Mouse (Mus musculus) right cerebral cortex, postnatal 25 days (tissue): ENCODE results near the gene Luc7l2.

Source experiments
- DNase-seq: peaks from one replicate; pipeline ENCODE4 v3.0.0; 2022

The Luc7l2 gene

DNA sequence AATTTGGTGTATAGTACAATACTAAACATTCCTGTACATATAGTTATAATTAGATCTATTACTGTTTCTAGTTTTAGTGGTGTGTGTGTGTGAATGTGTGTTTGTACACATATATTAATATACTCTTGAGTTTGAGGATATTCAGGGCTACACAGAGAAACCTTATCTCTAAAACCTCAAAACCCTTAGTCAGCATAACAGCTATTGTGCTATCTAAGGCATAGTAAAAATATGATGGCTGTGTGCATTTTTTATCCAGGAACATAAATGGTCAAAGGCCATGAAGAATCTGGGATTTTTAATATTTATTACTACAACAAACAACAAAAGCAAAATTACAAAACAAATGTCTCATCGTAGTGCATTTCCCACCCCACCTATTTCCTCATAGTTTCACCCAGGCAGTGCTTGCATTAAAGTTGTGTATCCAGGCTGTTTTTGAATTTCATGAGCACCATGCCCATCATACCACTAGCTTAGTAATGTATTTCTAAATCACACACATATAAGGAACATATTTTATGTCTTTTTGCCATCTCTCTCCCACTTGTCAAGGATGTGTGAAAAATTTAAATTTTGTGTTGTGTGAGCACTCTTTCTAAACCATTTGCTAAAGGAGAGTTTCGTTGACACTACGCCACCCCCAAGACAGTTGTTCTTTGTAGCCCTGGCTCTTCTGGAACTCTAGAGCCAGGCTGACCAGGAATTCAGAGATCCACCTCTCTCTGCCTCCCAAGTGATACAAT, 29.2 kb downstream of the Luc7l2 start:
- DNase-seq: no peak

- no peak for DNase-seq
Measured at GRCm38 (mm10) chr6:38581711-38582110, 30.6 kb downstream of the Luc7l2 start.

DNA sequence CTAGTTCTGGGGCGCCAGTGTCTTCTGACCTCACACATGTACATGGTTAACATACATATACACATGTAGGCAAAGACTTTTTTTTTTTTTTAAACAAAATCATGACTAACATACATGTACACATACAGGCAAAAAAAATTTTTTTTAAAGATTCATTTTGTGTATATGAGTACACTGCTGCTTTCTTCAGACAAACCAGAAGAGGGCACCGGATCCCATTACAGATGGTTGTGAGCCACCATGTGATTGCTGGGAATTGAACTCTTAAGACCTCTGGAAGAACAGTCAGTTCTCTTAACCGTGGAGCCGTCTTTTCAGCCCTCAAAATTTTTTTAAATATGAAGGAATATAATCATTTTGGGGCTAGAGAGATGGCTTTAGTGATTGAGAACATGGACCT, 46.3 kb downstream of the Luc7l2 start:
- no peak for DNase-seq

DNA sequence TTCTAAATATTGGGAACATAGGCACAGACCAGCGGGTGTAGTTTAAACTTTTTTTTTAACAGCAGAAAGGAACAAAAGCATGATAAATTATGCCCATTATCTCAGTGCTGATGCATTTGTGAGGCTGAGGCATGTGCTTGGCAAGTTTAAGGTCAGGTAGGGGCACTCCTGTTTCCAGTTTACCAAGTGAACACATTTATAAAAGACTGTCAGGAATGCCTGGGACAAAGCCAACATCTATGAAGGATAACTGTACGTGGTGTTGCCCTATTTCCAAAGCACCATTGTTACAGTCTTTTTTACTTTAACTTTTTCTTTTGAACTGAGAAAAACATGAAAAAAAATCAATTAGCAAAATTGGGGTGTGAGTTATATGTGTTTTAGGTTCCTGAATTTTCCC, 58.8 kb downstream of the Luc7l2 start:
- DNase-seq: no peak

DNA sequence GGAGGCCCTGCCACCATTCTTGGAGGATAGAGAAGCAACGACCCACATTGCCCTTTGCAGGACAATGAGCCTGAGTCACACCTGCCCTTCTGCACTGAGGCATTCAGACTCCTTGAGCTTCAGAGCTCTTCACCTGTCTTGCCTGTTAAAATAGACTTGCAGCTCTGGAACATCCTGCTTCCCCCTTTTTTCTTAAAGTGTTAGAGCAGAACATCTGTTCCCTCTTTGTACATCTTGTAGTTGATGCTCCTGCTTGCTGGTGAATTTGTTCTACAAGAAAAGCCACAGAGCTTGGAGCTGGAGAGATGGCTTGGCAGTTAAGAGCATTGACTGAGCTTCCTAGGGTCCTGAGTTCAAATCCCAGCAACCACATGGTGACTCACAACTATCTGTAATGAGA, 71.3 kb downstream of the Luc7l2 start:
- DNase-seq: no peak

DNA sequence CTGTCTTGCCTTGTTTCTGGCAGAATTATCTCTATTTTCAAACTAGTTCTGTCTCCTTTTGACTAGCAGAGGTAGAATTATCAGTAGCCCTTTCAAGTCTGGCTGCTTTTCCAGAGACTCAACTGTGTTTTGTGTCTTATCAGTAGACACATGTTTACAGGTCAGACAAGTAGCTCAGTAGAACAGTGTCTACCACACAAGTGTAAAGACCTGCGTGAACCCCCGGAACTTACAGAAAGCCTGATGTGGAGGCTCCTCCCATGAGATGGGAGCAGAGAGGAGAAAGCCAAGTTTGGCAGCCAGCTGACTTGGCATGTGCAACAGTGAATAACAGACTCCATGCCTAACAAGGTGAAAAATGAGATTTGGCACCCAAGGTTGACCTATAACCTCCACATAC, 72.3 kb downstream of the Luc7l2 start:
- DNase-seq: no peak

DNA sequence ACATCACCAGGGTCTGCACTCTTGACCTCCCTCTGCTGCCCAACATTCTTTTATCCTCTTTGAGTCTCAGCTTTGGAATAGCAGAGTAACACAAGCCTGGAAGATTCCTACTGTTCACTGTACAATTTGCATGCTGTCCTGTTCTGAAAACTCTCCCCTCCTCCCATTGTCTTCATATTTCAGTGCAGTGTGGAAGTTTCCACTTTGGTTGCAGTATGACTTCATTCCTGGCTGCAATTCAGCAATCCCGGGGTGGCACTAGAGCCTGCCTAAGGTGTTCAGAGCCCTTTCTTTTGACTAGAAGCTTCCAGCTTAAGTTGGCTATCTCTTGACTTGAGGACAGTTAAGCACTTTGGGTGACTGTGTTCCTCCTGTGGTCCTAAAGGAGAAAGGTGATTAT, 73.3 kb downstream of the Luc7l2 start:
- DNase-seq: no peak

DNA sequence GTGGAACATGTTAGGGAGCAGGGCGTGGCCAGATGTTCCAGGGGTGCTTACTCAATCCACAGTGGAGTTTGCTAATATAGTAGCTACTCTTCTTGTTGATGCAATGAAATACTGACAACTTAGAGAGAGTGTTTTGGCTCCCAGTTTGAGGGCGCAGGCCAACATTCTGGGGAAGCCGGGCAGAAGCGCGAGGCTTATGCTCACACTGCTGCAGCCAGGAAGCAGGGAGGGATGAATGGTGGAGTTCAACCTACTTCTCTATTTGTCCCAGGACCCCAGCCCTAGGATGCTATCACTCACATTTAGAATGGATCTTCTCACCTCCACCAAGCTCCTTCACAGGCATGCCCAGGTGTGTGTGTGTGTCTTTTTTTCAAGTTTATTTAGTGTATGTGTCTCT, 75.0 kb downstream of the Luc7l2 start:
- no peak for DNase-seq

DNA sequence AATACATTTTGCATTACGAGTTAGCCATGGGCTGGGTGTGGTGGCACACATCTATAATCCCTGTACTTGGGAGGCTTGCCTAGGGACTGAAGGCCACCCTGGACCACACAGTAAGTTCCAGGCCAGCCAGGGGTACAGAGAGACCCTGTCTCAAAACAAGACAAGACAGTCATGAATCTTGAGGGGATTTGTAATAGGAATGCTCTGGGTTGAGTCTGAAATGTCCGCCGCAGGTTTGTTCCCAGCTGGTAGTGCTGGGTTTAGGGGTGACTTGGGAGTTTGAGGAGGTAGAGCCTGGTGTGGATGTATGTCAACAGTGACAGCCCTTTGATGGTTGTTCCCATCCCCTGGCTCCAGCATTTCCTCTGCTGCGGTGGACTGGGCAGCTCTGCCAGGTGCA, 75.9 kb downstream of the Luc7l2 start:
- no peak for DNase-seq

- no peak for DNase-seq
Measured at GRCm38 (mm10) chr6:38627486-38627885, 76.4 kb downstream of the Luc7l2 start.

DNA sequence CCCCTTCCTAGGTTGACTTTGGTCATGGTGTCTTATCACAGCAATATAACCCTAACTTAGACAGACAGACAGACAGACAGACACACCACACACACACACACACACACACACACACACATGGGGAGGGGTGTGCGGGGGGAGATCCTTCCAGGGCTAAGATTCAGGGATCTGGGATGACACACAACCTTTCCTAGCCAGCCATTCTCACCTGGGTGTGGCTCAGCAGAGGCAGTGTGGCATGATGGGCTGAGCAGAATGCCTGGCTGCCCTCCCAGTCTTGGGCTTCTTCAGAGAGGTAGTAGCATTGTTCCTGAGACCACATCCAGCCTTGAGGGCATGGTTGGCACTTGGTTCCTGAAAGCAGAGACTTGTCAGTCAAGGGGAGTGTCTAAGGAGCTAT, 78.4 kb downstream of the Luc7l2 start:
- no peak for DNase-seq

DNA sequence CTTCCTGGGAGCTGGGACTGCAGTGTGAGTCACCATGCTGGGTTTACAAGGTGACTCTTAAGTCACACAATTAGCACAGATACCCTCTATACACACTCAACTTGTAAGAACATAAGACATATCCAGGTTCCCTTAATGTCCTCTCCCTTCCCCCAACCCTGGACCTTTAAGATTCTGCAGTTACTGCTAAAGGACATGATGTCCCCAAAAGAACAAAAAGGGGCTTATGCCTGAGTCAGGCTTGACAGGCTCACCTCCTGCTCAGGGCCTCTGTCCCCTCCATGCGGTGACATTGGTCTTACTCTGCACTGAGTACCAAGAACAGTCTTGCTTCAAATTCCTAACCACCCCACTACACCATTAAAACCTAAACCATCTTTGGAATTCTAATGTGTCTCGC, 81.7 kb downstream of the Luc7l2 start:
- no peak for DNase-seq

- no peak for DNase-seq
Measured at GRCm38 (mm10) chr6:38634461-38634860, 83.3 kb downstream of the Luc7l2 start.

GRCm38 (mm10) chr6:38635941-38636851, 85.1 kb downstream of the Luc7l2 start:
- DNase-seq: peak; percentile 49

GRCm38 (mm10) chr6:38636852-38637618, 85.9 kb downstream of the Luc7l2 start, which contains the start of gene Klrg2:
Gene Klrg2 (minus strand): TSS chr6:38637242.
- DNase-seq: peak; percentile 20

DNA sequence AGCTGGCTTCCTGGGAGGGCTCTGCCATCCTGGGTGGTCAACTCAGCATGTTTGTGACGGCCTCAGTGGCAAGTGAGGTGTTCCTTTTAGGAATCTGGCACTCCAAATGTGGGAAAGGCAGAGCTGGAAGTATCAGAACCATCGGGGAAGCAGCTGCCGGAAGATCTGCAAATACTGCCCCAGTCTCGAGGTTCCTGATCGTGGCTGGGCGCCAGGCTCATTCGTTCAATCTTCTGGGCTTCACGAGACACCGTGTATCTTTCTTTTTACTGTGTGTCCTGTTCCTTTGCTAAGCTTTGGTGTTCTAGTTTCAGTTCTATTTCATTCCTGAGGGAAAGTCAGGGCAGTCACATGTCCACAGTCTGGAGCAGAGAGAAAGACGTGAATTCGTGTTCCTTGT, 89.3 kb downstream of the Luc7l2 start:
- no peak for DNase-seq

- DNase-seq: no peak
Measured at GRCm38 (mm10) chr6:38641228-38641627, 90.1 kb downstream of the Luc7l2 start.

- no peak for DNase-seq
Measured at GRCm38 (mm10) chr6:38641645-38642044, 90.5 kb downstream of the Luc7l2 start.

- no peak for DNase-seq
Measured at GRCm38 (mm10) chr6:38642593-38642992, 91.5 kb downstream of the Luc7l2 start.

DNA sequence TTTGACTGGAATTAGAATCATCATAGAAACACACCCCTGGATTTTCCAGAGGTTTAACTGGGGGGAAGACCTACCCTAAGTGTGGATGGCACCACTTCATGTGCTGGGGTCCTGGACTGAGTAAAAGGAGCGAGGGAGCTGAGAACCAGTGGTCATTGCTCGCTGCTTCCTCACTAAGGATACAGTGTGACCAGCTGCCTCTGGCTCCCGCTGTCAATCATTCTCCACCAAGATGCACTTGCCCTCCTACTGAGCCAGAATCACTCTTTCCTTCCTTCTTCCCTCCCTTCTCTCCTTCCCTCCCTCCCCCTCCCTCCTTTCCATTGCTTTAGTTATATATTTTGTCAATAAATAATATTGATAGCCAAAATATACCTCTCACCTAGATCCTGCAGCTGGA, 91.9 kb downstream of the Luc7l2 start:
- DNase-seq: no peak

DNA sequence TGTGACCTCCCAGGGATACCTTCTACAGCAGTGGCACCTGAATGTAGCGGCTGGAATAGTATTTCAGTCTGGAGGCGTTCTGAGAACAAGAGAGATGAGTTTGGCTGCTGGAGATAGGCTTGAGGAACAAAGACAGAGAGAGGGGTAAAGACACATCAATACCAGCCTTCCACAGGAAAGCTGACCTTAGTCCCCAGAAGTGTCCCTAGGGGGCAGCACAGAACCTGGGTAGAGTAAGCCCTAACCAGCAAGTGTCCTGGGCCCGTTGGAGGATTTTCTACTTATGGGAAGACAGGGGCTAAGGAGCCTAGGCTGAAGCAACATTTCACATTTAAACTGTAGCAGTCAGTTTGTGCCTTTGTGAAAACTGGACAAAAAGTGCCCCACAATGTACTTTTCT, 98.4 kb downstream of the Luc7l2 start:
- no peak for DNase-seq

DNA sequence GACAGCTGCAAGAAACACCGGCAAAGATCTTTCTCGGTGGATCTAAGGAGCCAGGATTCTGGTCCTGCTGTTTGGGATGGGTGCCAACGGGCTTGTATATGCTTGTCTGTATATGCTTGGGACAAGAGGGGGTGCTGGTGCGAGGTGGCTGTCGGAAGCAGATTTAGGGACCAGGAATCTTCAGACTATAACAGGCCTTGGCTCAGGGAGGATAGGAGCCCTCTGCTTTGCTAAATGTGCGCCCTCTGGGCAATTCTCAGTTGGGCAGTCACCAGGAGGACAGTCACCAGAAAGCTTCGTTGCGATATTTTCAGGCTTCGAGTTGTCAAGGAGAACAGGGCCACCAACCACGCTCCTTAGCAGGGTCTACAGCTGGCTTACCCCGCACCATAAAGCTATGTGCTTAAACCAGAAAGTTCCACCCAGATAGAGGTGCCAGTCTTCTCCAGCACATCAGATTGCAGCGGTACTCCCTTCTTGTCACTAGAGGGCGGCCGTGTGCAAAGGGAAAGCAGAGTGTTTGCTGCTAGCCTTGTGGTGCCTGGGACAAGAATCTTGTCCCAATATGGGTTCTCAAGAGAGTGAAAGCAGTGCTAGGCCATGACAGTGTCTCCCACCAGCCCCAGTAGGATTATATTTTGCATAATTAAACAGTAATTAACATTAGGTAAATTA, 99.3 kb downstream of the Luc7l2 start:
- DNase-seq: peak; percentile 48
